Mouse (Mus musculus) small intestine, adult 2 months (tissue): ENCODE measurements at regions not wholly inside any gene's neighbourhood (a gene's known extent, or its start where the extent isn't known, plus 50 kb on each side); places are given as distances from the start of the nearest gene placed in this dataset.
A peak's percentile ranks its signal among the peaks of the same experiment; 100 is the strongest.

ENCODE experiments used
- H3K27ac ChIP-seq: fragments of 200-500 bp; 2 replicates; pipeline ENCODE4 v1.5.1; 2012; ENCODE audit warnings: low read depth, low read length, control low read depth, inconsistent platforms; ENCODE audit not compliant: insufficient read depth
- H3K27me3 ChIP-seq: fragments of 200-500 bp; 2 replicates; pipeline ENCODE4 v1.6.1; 2012; ENCODE audit warnings: mild to moderate bottlenecking, moderate library complexity, low read length, inconsistent platforms; ENCODE audit not compliant: control insufficient read depth, insufficient read depth
- H3K36me3 ChIP-seq: fragments of 200-500 bp; 2 replicates; pipeline ENCODE4 v1.6.1; 2012; ENCODE audit warnings: mild to moderate bottlenecking, low read length, control low read depth, inconsistent platforms; ENCODE audit not compliant: control insufficient read depth, insufficient read depth
- H3K4me1 ChIP-seq: fragments of 200-500 bp; 2 replicates; pipeline ENCODE4 v1.6.1; 2012; ENCODE audit warnings: low read length, inconsistent platforms, mixed read lengths; ENCODE audit not compliant: control insufficient read depth, insufficient read depth, insufficient read length
- H3K4me3 ChIP-seq: fragments of 200-500 bp; 2 replicates; pipeline ENCODE4 v1.5.1; 2012; ENCODE audit warnings: low read depth, mild to moderate bottlenecking, control low read depth, inconsistent platforms, low read length, moderate library complexity
- CTCF ChIP-seq: fragments of 200-500 bp; IDR thresholded peaks from 2 replicates; pipeline ENCODE4 v1.5.1; 2012; ENCODE audit warnings: low read depth, mild to moderate bottlenecking, control low read depth, inconsistent platforms, low read length, moderate library complexity, mixed read lengths; ENCODE audit not compliant: insufficient replicate concordance, insufficient read length; ENCODE audit errors: extremely low read depth
- POLR2A ChIP-seq: fragments of 200-500 bp; IDR thresholded peaks from 2 replicates; pipeline ENCODE4 v1.6.1; 2012; ENCODE audit warnings: low read depth, mild to moderate bottlenecking, control low read depth, inconsistent platforms, low read length, moderate library complexity
- WGBS: fragments of 180-500 bp; shearing (Covaris S2); methylation state at CpG from one replicate; pipeline ENCODE4 v1.1.7; 2018; 5-methylcytosine and 5-hydroxymethylcytosine counted together

GRCm38 (mm10) chr1:184454381-184454780 lies 278.0 kb downstream of the Hlx start:
- no peaks in the 10 kb centered on the region for H3K36me3 ChIP-seq
- 88% methylated on average over 4 of the region's 4 CpGs for WGBS

GRCm38 (mm10) chr1:184453673-184454072 lies 278.7 kb downstream of the Hlx start:
- Histone ChIP-seq H3K4me3 (no peak overlapping the region), H3K27me3 (no peaks in the 10 kb centered on the region)

More at GRCm38 (mm10) chr1:184454381-184454780, 278.0 kb downstream of the Hlx start:
- Histone ChIP-seq H3K4me3 (no peak overlapping the region), H3K27me3 (no peaks in the 10 kb centered on the region), H3K4me1 (no peaks in the 10 kb centered on the region), H3K27ac (no peak overlapping the region)
- TF ChIP-seq CTCF: no peak

GRCm38 (mm10) chr1:184453061-184453460 lies 279.4 kb downstream of the Hlx start:
- no peaks in the 10 kb centered on the region for H3K36me3 ChIP-seq
- no peak for TF ChIP-seq CTCF
- no peak for TF ChIP-seq POLR2A
- no peaks in the 10 kb centered on the region for H3K27me3 ChIP-seq
- no peaks in the 10 kb centered on the region for H3K4me1 ChIP-seq
- no peak overlapping the region for H3K4me3 ChIP-seq
- WGBS: 84% methylated on average over 9 of the region's 9 CpGs
- no peak overlapping the region for H3K27ac ChIP-seq

More at GRCm38 (mm10) chr1:184453673-184454072, 278.7 kb downstream of the Hlx start:
- Histone ChIP-seq H3K4me1 (no peaks in the 10 kb centered on the region), H3K36me3 (no peaks in the 10 kb centered on the region), H3K27ac (no peak overlapping the region)
- WGBS: 69% methylated on average over 5 of the region's 5 CpGs
- TF ChIP-seq CTCF (no peak), POLR2A (no peak)

- TF ChIP-seq CTCF (no peak), POLR2A (no peak)
- no peaks in the 10 kb centered on the region for H3K36me3 ChIP-seq
- 68% methylated on average over 2 of the region's 2 CpGs for WGBS
Measured at GRCm38 (mm10) chr1:184451686-184452085, 280.7 kb downstream of the Hlx start.

GRCm38 (mm10) chr1:184449007-184449406 lies 283.4 kb downstream of the Hlx start:
- 77% methylated on average over 9 of the region's 9 CpGs for WGBS
- Histone ChIP-seq H3K36me3 (no peaks in the 10 kb centered on the region), H3K27me3 (no peaks in the 10 kb centered on the region), H3K4me1 (no peaks in the 10 kb centered on the region), H3K27ac (no peak overlapping the region), H3K4me3 (no peak overlapping the region)
- no peak for TF ChIP-seq POLR2A
- TF ChIP-seq CTCF: no peak

More at GRCm38 (mm10) chr1:184451686-184452085, 280.7 kb downstream of the Hlx start:
- no peaks in the 10 kb centered on the region for H3K27me3 ChIP-seq
- no peak overlapping the region for H3K4me3 ChIP-seq
- no peaks in the 10 kb centered on the region for H3K4me1 ChIP-seq
- H3K27ac ChIP-seq: no peak overlapping the region

GRCm38 (mm10) chr1:184447911-184448310 lies 284.5 kb downstream of the Hlx start:
- Histone ChIP-seq H3K36me3 (no peaks in the 10 kb centered on the region), H3K4me1 (no peaks in the 10 kb centered on the region), H3K4me3 (no peak overlapping the region), H3K27me3 (no peaks in the 10 kb centered on the region), H3K27ac (no peak overlapping the region)
- WGBS: 52% methylated on average over 7 of the region's 7 CpGs
- TF ChIP-seq POLR2A: no peak
- TF ChIP-seq CTCF: peak; percentile 87; the same call in 1 of the 2 replicates

GRCm38 (mm10) chr1:184447161-184447667 lies 285.2 kb downstream of the Hlx start:
- WGBS: 46% methylated on average over 5 of the region's 5 CpGs

More at GRCm38 (mm10) chr1:184447161-184447667, 285.2 kb downstream of the Hlx start:
- H3K36me3 ChIP-seq: no peaks in the 10 kb centered on the region
- no peaks in the 10 kb centered on the region for H3K27me3 ChIP-seq
- TF ChIP-seq POLR2A: no peak
- H3K27ac ChIP-seq: peak overlapping the region; percentile 49; the same call in 1 of the 2 replicates
- H3K4me3 ChIP-seq: no peak overlapping the region
- no peaks in the 10 kb centered on the region for H3K4me1 ChIP-seq
